Mouse (Mus musculus): ENCODE measurements around the gene Kcnk15. TPM values are rescaled to one million over a fixed set of nuclear protein-coding genes. Genes with fewer than 3 reads are reported as not detected.

The Kcnk15 gene
- total and polyA plus RNA-seq, 3 experiments: not detected

- no peaks in the 10 kb centered on the region for H3K4me1 ChIP-seq (ENCODE audit: control insufficient read depth in 1 of 2, insufficient read depth in 2 of 2, low read length in 2 of 2)
- H3K4me3 ChIP-seq (ENCODE audit: control insufficient read depth in 1 of 2, insufficient read depth in 1 of 2, low read depth in 2 of 2, low read length in 2 of 2): no peak overlapping the region
- no peak overlapping the region for H3K27ac ChIP-seq (ENCODE audit: control insufficient read depth, low read depth, low read length)
- no peak overlapping the region for H3K9ac ChIP-seq (ENCODE audit: control insufficient read depth, low read depth, low read length, poor library complexity, severe bottlenecking)
- peak; percentile 77 for DNase-seq (ENCODE audit: low read depth, low spot score)
- peak; percentile 86 for TF ChIP-seq SMC3 (IDR thresholded peaks at IDR 0.05; ENCODE audit: low read depth, low read length)
- TF ChIP-seq ZKSCAN1 (IDR thresholded peaks at IDR 0.05; ENCODE audit: low read depth, low read length): no peak
- peak in 2 of 3 experiments; percentile 82 to 99; a peak in 5 of 6 replicates for TF ChIP-seq CTCF (IDR thresholded peaks at IDR 0.05 in 2 of 3, conservative IDR thresholded peaks at IDR 0.05 in 1 of 3; ENCODE audit: control insufficient read depth in 1 of 3, insufficient read depth in 1 of 3, low read depth in 2 of 3, low read length in 3 of 3, poor library complexity in 1 of 3, severe bottlenecking in 1 of 3)
- no peak for TF ChIP-seq POLR2AphosphoS2 (IDR thresholded peaks at IDR 0.05; ENCODE audit: low read length)
- peak; percentile 76 for TF ChIP-seq RAD21 (IDR thresholded peaks at IDR 0.05; ENCODE audit: low read depth, low read length)
- no peak for TF ChIP-seq UBTF (IDR thresholded peaks at IDR 0.05; ENCODE audit: borderline replicate concordance, insufficient read depth, low read depth, low read length)
- TF ChIP-seq CHD1 (IDR thresholded peaks at IDR 0.05; ENCODE audit: low read depth, low read length): no peak
- TF ChIP-seq ZC3H11A (IDR thresholded peaks at IDR 0.05; ENCODE audit: low read depth, low read length): peak; percentile 72
- TF ChIP-seq RCOR1 (IDR thresholded peaks at IDR 0.05; ENCODE audit: low read depth, low read length): peak; percentile 33; the same call in 1 of the 2 replicates
- no peak for TF ChIP-seq GATA1 (IDR thresholded peaks at IDR 0.05; ENCODE audit: low read depth, low read length)
- TF ChIP-seq NELFE (IDR thresholded peaks at IDR 0.05; ENCODE audit: low read depth, low read length): no peak
- no peak for TF ChIP-seq MEF2A (IDR thresholded peaks at IDR 0.05; ENCODE audit: extremely low read depth, insufficient replicate concordance, low read depth, low read length, poor library complexity, severe bottlenecking)
- no peak for TF ChIP-seq TCF12 (IDR thresholded peaks at IDR 0.05; ENCODE audit: low read depth, low read length)
- peak; percentile 48; the same call in 1 of the 2 replicates for TF ChIP-seq HCFC1 (IDR thresholded peaks at IDR 0.05; ENCODE audit: low read depth, low read length)
- TF ChIP-seq SIN3A (IDR thresholded peaks at IDR 0.05; ENCODE audit: low read length): no peak; the same call in 1 of the 2 replicates
- TF ChIP-seq MAX (IDR thresholded peaks at IDR 0.05; ENCODE audit: low read length): no peak
- TF ChIP-seq MAZ (IDR thresholded peaks at IDR 0.05; ENCODE audit: low read depth, low read length): 0 out of 2 replicates have a peak, but pooled peaks have one; percentile 38
- no peak for TF ChIP-seq USF1 (IDR thresholded peaks at IDR 0.05; ENCODE audit: low read depth, low read length)
- H3K79me2 ChIP-seq (ENCODE audit: control insufficient read depth, insufficient read depth, low read length, poor library complexity): no peaks in the 10 kb centered on the region
- H3K27me3 ChIP-seq (ENCODE audit: control insufficient read depth in 1 of 2, insufficient read depth in 2 of 2, low read length in 2 of 2): peaks cover 3% of the 10 kb centered on the region in 2 experiments
- H3K36me3 ChIP-seq (ENCODE audit: control insufficient read depth in 1 of 2, insufficient read depth in 2 of 2, low read length in 2 of 2): no peaks in the 10 kb centered on the region
- H3K9me3 ChIP-seq (replicated peaks; ENCODE audit: insufficient read depth, low read length): no peaks in the 10 kb centered on the region
Observed at GRCm38 (mm10) chr2:163838043-163838442, 15.4 kb upstream of the Kcnk15 start.

DNA sequence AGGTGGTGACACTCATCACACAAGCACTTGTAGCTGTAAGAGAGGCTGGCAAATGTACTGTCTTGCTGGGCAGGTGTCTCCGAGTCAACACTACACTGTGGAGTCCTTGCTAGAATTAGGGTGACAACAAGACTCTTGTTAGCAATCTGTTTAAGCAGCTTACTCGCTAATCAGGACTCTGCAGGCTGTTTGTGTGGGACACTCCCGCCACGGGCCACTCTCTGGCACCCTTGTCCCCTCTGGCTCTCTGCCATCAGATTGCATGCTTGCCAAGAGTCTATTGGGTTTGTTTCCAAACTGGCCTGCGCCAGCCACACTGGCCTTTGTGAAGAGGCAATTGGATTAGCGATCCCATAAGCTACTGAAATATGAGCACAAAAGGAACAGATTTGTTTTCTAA, 13.9 kb upstream of the Kcnk15 start:
- H3K27me3 ChIP-seq (ENCODE audit: control insufficient read depth in 1 of 2, insufficient read depth in 2 of 2, low read length in 2 of 2): peaks cover 3% of the 10 kb centered on the region in 2 experiments
- DNase-seq (ENCODE audit: low read depth, low spot score): peak; percentile 10
- TF ChIP-seq TCF12 (IDR thresholded peaks at IDR 0.05; ENCODE audit: low read depth, low read length): no peak
- no peak for TF ChIP-seq RAD21 (IDR thresholded peaks at IDR 0.05; ENCODE audit: low read depth, low read length)
- no peak for TF ChIP-seq CTCF (IDR thresholded peaks at IDR 0.05 in 2 of 3, conservative IDR thresholded peaks at IDR 0.05 in 1 of 3; ENCODE audit: control insufficient read depth in 1 of 3, insufficient read depth in 1 of 3, low read depth in 2 of 3, low read length in 3 of 3, poor library complexity in 1 of 3, severe bottlenecking in 1 of 3)
- TF ChIP-seq ELF1 (IDR thresholded peaks at IDR 0.05; ENCODE audit: low read depth, low read length): no peak
- no peak for TF ChIP-seq SIN3A (IDR thresholded peaks at IDR 0.05; ENCODE audit: low read length)
- TF ChIP-seq RCOR1 (IDR thresholded peaks at IDR 0.05; ENCODE audit: low read depth, low read length): no peak
- TF ChIP-seq MYC (IDR thresholded peaks at IDR 0.05; ENCODE audit: low read depth, low read length): no peak
- no peak for TF ChIP-seq NRF1 (IDR thresholded peaks at IDR 0.05; ENCODE audit: insufficient read depth, low read depth, low read length, poor library complexity, severe bottlenecking)
- no peak for TF ChIP-seq UBTF (IDR thresholded peaks at IDR 0.05; ENCODE audit: borderline replicate concordance, insufficient read depth, low read depth, low read length)
- TF ChIP-seq USF1 (IDR thresholded peaks at IDR 0.05; ENCODE audit: low read depth, low read length): no peak
- TF ChIP-seq NELFE (IDR thresholded peaks at IDR 0.05; ENCODE audit: low read depth, low read length): no peak
- no peak for TF ChIP-seq POLR2AphosphoS5 (IDR thresholded peaks at IDR 0.05; ENCODE audit: borderline replicate concordance, low read depth, low read length)
- no peak for TF ChIP-seq POLR2A (IDR thresholded peaks at IDR 0.05; ENCODE audit: control insufficient read depth in 1 of 2, insufficient read depth in 1 of 2, low read depth in 1 of 2, low read length in 2 of 2, poor library complexity in 1 of 2)
- no peak for TF ChIP-seq SMC3 (IDR thresholded peaks at IDR 0.05; ENCODE audit: low read depth, low read length)
- TF ChIP-seq MEF2A (IDR thresholded peaks at IDR 0.05; ENCODE audit: extremely low read depth, insufficient replicate concordance, low read depth, low read length, poor library complexity, severe bottlenecking): no peak
- TF ChIP-seq MYB (IDR thresholded peaks at IDR 0.05; ENCODE audit: low read depth, low read length): no peak
- TF ChIP-seq POLR2AphosphoS2 (IDR thresholded peaks at IDR 0.05; ENCODE audit: low read length): no peak
- TF ChIP-seq MAFK (IDR thresholded peaks at IDR 0.05; ENCODE audit: borderline replicate concordance, low read depth, low read length): no peak
- no peak for TF ChIP-seq CHD1 (IDR thresholded peaks at IDR 0.05; ENCODE audit: low read depth, low read length)
- no peaks in the 10 kb centered on the region for H3K36me3 ChIP-seq (ENCODE audit: control insufficient read depth in 1 of 2, insufficient read depth in 2 of 2, low read length in 2 of 2)
- no peak overlapping the region for H3K27ac ChIP-seq (ENCODE audit: control insufficient read depth, low read depth, low read length)
- H3K4me1 ChIP-seq (ENCODE audit: control insufficient read depth in 1 of 2, insufficient read depth in 2 of 2, low read length in 2 of 2): no peaks in the 10 kb centered on the region
- H3K9ac ChIP-seq (ENCODE audit: control insufficient read depth, low read depth, low read length, poor library complexity, severe bottlenecking): no peak overlapping the region
- no peaks in the 10 kb centered on the region for H3K9me3 ChIP-seq (replicated peaks; ENCODE audit: insufficient read depth, low read length)
- H3K79me2 ChIP-seq (ENCODE audit: control insufficient read depth, insufficient read depth, low read length, poor library complexity): no peaks in the 10 kb centered on the region
- H3K4me3 ChIP-seq (ENCODE audit: control insufficient read depth in 1 of 2, insufficient read depth in 1 of 2, low read depth in 2 of 2, low read length in 2 of 2): no peak overlapping the region

All from MEL (cell line).